Mouse (Mus musculus): ENCODE results near the gene Fhit.

- TF ChIP-seq CTCF (IDR thresholded peaks at IDR 0.05; ENCODE audit: borderline replicate concordance, extremely low read depth, insufficient read depth, insufficient read length): no peak
- no peak for TF ChIP-seq POLR2A (IDR thresholded peaks at IDR 0.05; ENCODE audit: borderline replicate concordance, extremely low read depth, insufficient read depth, insufficient read length, poor library complexity, severe bottlenecking)
These were observed 739.6 kb downstream of the Fhit start for GRCm38 (mm10) chr14:10422261-10422660.
